Mouse (Mus musculus): ENCODE measurements around the gene Rbm25. TPM values are rescaled to one million over a fixed set of nuclear protein-coding genes. Genes with fewer than 3 reads are reported as not detected.
A peak's percentile ranks its signal among the peaks of the same experiment; 100 is the strongest.

Gene Rbm25
- total RNA-seq, 1 experiment from 2014 or later: 114 TPM

GRCm38 (mm10) chr12:83650346-83650745, 19.3 kb downstream of the Rbm25 start:
- no peak for DNase-seq

DNA sequence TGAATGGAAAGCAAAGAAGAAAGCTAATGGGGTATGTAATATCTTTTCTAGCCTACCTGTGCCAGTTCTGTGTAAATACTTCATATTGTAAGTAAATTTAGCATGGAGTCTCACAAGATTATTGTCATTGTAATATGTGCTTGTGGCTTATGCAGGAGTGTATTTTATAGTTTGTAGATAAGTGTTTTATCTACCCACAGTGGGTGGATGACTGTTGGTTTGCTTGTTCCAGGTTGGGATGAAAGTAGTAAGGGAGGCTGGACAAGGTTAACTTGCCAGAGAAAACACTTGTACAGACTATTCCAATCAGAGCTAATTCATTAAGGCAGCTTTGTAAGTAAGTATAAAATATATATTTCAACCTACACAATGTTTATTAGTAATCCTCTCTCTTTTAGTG, 20.4 kb downstream of the Rbm25 start:
- DNase-seq: no peak

DNA sequence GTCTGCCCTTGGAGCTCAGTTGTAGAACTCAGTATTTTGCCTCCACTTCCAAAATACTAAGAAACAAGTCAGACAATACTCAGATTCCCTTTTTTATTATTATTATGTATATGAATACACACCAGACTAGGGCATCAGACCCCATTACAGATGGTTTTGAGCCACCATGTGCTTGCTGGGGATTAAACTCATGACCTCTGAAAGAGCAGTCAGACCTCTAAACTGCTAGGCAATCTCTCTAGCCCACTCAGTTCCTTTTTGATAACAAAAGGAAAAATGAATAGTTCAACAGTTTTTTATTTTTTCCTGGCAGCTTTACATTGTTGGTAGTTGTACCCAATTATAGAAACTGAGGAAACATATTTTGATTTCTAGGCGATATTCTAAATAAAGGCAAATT, 54.4 kb downstream of the Rbm25 start:
- no peak for DNase-seq

- DNase-seq: no peak
Measured at GRCm38 (mm10) chr12:83686575-83687350, 55.7 kb downstream of the Rbm25 start.

- peak; percentile 96 for DNase-seq
Measured at GRCm38 (mm10) chr12:83687934-83688315, 56.9 kb downstream of the Rbm25 start, which contains the start of gene Psen1. TSS of gene Psen1 (plus strand) at chr12:83688152.

DNA sequence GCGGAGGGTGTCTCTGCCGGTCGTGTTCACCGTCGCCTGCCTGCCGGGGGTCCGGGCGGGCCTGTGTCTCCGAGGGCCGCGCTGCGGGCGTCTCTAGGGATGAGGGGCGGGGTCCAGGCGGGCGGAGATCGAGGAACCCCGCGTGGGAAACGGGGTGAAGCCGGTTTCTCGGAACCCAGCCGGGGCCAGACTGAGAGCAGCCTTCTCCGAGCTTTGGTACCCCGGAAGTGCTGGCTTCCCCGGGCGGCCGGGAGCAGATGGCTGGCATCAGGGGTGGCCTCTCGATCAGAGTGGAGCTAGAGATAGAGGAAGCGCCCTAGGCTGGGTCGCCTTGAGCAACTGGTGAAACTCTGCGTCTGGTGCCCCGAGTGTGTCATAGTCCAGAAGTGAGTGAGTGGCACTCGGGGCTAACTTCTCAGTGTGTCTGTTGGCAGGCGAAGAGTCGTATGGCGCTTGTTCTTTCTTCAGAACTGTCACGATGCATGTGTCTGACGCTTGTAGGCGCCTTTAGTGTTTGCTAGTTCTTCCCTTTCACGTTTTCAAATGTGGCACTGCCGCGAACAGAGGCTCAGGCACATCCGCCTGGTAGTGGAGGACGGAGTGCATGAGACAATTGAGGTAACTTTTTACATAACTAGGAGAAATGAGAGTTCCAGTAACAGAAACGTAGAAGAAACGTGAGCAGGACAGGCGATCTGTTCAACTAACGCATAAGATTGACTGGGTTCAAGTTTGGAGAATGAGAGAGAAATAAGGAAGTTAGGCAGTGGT, 57.5 kb downstream of the Rbm25 start:
- no peak for DNase-seq

GRCm38 (mm10) chr12:83689087-83689432, 58.0 kb downstream of the Rbm25 start:
- no peak for DNase-seq

GRCm38 (mm10) chr12:83694011-83694410, 63.0 kb downstream of the Rbm25 start:
- no peak for DNase-seq

DNA sequence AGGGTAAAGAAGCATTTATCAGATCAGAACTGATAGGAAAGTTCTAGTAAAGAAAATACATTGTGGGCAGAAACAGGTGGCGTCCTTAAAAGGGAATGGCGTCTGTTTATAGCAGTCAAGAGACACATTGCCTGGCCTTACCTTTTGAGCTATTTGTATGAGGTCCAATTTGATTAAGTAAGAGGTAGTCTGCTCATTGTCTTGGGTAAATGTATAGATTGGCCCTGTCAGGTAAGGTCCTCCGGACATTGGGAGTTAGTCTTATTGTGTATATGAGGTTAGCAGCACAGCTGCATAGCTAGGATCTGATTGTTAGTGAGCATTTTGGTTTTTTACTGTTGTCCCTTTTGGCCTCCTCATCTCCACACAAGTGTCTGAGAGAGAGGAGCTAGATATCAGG, 63.6 kb downstream of the Rbm25 start:
- DNase-seq: no peak

DNA sequence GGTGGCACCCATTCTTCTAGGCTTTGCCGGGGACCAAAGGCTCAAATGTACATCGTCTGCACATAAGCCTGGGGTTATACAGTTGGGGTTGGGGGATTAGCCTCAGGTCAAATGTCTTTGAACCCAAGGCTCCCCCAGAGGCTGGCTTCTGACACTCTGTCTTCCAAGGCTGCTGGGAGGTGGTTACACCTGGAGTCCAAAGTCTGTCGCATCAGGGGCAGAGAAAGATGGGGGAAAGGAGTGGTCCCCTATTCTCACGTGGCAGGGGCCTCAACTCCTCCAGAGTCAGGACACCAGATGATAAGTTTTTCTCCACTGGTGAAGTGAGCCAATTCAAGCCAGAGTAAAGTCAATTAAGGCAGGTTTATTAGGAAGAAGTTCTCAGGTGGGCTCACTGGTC, 67.6 kb downstream of the Rbm25 start:
- no peak for DNase-seq

DNA sequence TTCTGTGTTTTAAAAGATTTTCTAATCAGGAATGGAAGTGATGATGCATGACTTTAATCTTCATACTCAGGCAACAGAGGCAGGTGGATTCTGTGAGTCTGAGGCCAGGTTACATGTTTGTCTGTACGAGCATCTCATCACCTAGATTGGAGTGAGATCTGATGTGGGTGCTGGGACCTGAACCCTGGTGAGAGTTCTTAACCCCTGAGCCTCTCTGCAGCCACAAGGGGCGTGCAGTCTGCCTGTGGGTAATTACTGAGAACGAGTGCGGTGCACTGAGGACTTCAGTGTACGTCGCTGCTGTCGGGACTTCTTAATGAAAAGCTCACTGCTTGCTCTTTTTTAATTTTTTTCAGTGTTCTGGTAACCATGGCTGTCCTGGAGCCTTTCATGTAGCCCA, 70.6 kb downstream of the Rbm25 start:
- DNase-seq: no peak

DNA sequence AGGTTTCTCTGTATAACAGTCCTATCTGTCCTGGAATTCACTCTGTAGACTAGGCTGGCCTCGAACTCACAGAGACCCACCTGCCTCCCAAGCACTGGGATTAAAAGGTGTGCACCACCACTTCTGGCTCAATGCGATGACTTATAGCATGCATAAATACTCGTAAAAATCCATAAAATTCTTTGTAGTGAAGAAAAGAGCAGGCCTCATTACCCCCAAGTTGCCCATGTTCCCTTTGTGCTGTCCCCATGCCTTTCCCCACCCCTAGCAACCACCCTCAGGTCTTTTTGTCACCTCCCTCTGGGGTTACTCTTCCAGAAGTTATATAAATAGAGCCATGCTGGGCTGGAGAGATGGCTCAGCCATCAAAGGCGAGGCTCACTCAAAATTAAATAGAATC, 71.8 kb downstream of the Rbm25 start:
- no peak for DNase-seq

GRCm38 (mm10) chr12:83706951-83707350, 75.9 kb downstream of the Rbm25 start:
- no peak for DNase-seq

- DNase-seq: no peak
Measured at GRCm38 (mm10) chr12:83708160-83709092, 77.4 kb downstream of the Rbm25 start.

DNA sequence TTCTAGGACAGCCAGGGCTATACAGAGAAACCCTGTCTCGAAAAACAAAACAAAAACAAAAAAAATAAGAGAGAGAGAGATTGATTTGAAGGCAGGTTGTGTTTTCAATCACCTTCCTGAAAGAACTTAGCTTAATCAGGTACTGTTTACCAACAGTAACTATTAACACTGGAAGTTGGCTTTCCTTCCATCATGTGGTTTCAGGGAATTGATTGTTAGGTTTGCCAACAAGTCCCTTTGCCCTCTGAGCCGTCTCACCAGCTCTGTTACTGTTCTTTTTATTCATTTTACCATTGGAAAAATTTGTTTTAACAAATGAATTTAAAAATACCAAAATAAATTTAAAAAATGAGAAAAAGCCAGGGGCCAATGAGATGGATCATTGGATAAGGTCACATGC, 78.9 kb downstream of the Rbm25 start:
- no peak for DNase-seq

GRCm38 (mm10) chr12:83713749-83714148, 82.7 kb downstream of the Rbm25 start:
- DNase-seq: no peak

DNA sequence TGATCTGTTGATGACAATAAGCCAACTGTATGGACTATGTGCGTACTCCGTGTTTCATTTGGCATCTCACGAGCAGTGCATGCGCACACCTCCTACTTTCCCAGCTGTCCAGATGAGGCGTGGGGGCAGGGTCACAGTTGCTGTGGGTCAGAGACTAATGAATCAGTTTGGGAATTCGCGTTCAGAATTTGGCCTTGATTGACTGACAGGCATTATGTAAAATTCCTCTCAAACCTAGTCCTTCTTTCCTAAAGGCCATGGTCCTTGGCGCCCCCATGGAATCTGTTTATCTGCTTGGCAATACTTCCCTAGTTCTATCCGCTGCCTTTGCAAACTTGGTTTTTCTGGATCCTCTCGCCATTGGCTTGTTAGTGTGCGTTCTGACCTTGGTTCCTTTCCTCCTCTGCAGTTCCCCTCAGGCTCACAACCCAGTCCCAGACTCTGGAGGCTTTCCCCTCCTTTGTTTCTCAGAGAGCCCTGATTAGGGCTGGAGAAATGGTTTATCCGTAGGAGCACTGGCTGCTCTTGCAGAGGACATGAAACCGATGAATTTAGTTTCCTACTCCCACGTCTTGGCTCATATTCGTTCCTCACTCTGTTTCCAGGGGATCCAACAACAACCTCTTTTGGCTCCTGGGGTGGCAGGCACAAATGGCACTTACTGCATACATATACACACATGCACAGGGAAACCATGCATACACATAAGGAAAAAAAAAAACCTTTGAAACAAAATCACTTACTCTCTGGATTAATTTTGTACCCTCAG, 85.6 kb downstream of the Rbm25 start:
- peak; percentile 57 for DNase-seq

- DNase-seq: no peak
Measured at GRCm38 (mm10) chr12:83719431-83719830, 88.4 kb downstream of the Rbm25 start.

DNA sequence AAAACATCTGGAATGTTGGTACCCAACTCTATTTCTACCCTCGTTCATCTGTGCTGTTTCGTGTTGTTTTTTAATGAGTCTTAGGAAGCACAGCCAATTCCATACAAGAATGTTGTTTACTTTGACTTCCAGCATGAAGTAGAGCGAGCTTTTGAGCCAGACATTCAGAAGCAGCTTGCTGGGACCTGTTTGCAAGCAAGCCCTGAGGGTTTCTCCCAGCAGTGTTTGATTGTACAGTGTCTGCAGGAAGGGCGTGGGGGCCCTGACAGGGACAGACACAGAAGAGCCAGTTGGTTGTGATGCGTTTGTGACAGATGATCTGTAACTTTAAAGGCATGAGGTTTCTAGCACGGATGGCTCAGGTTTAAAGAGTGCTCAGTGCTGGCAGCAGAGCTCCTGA, 90.2 kb downstream of the Rbm25 start:
- no peak for DNase-seq

DNA sequence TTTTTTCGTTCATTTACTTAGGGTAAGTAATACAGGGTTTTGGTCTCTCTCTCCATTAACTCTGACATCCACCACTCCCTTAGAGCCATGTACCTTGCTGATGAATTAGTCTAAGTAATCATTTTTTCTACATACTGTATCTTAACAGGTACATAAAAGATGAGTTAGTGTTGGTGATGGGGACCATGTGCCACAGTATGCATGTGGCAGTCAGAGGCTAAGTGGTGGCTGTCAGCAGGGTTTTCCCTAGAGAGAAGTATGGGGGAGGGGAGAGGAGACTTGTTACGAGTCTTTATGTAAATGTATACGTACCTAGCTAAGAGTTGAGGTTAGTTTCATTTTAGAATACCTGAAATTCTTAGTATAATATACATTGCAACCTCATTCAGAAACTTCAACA, 92.0 kb downstream of the Rbm25 start:
- DNase-seq: no peak

- DNase-seq: no peak
Measured at GRCm38 (mm10) chr12:83726510-83727308, 95.7 kb downstream of the Rbm25 start.

Measured in adrenal gland, postnatal 25 days (tissue).